Mouse (Mus musculus) heart, embryonic 16.5 days (tissue): Measurements from ENCODE around the gene Yap1. TPM values are rescaled to one million over a fixed set of nuclear protein-coding genes. Genes with fewer than 3 reads are reported as not detected.

ENCODE experiments used
- ATAC-seq: fragments of 200-750 bp; cut with Nextera tagmentation; replicated peaks from 2 replicates; pipeline ENCODE4 v1.8.0; 2017; ENCODE audit warnings: moderate number of reproducible peaks; ENCODE audit not compliant: insufficient read depth, low FRiP score; ENCODE audit errors: extremely low read depth
- H3K27ac ChIP-seq: fragments of 300-500 bp; sonication (generic); 2 replicates; pipeline ENCODE4 v1.5.1; 2014; ENCODE audit warnings: mild to moderate bottlenecking, low read length, control low read depth, moderate library complexity
- H3K27me3 ChIP-seq: fragments of 300-500 bp; sonication (generic); 2 replicates; pipeline ENCODE4 v1.6.1; 2014; ENCODE audit warnings: low read length, mixed read lengths; ENCODE audit not compliant: control insufficient read depth, insufficient read depth
- H3K36me3 ChIP-seq: fragments of 300-500 bp; sonication (generic); 2 replicates; pipeline ENCODE4 v1.6.1; 2014; ENCODE audit not compliant: control insufficient read depth, insufficient read depth
- H3K4me1 ChIP-seq: fragments of 300-500 bp; sonication (generic); 2 replicates; pipeline ENCODE4 v1.6.1; 2014; ENCODE audit warnings: low read length, mixed read lengths; ENCODE audit not compliant: control insufficient read depth, insufficient read depth
- H3K4me2 ChIP-seq: fragments of 300-500 bp; sonication (generic); 2 replicates; pipeline ENCODE4 v1.6.1; 2014; ENCODE audit warnings: low read depth, mild to moderate bottlenecking, control low read depth, low read length
- H3K4me3 ChIP-seq: fragments of 300-500 bp; sonication (generic); 2 replicates; pipeline ENCODE4 v1.5.1; 2014; ENCODE audit warnings: mild to moderate bottlenecking, control low read depth, low read length
- H3K9ac ChIP-seq: fragments of 300-500 bp; sonication (generic); 2 replicates; pipeline ENCODE4 v1.6.1; 2014; ENCODE audit warnings: low read length, control low read depth
- H3K9me3 ChIP-seq: fragments of 300-500 bp; sonication (generic); replicated peaks from 2 replicates; pipeline ENCODE4 v1.6.1; 2016; ENCODE audit warnings: low read length; ENCODE audit not compliant: control insufficient read depth
- WGBS: fragments of 180-500 bp; shearing (Covaris S2); extraction: QIAGEN DNeasy Blood & Tissue Kit; methylation state at CpG from one replicate; pipeline ENCODE4 v1.1.7; 2014; 5-methylcytosine and 5-hydroxymethylcytosine counted together
- polyA plus RNA-seq: library from polyadenylated mRNA; unstranded; fragments of >200 nt; fragmentation: Nextera tagmentation; extraction: Ambion mirVana; gene quantifications from 2 replicates; pipeline ENCODE4 v1.2.1, GENCODE M21; 2015

Gene Yap1
- polyA plus RNA-seq, 1 experiment from 2014 or later, result 21.6 TPM

DNA sequence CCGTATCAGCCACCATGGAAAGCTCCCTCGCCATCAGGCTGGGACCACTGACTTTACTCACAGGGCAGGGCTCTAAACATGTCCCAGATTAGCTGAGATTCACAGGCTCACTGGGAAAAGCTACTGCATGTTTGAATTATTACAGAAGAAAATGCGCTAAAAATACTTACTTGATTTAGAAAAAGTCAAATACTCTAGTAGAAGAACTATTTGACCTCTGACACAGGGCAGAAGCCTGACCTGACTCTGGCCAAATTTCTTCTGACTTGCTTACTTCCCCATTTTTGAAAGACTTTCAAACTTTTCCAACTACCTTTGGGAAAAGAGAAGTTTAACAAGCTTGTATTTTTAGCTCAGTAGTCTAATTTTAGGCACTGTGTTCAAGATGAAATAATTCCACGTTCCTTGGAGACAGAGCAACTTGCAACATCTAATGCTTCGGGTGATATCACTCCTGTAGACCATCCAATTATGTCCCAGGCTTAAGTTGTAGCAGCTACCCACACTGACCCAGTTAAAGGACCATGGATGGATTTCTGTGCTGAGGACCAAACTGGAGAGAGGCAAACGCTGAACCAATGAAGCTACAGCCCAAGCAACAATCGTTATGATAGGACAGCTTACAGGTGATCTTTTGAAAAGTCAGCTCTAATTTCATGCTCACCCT is 60.5 kb downstream of the Yap1 start:
- ATAC-seq, result 0 out of 2 replicates have a peak, but pooled peaks have one; percentile 28
- H3K9ac ChIP-seq, result no peak overlapping the region
- peaks cover 27% of the 10 kb centered on the region for H3K36me3 ChIP-seq
- no peak overlapping the region for H3K4me3 ChIP-seq
- WGBS, result 69% methylated on average over 7 of the region's 7 CpGs
- peak overlapping the region; percentile 17; the same call in 1 of the 2 replicates for H3K27ac ChIP-seq
- H3K4me2 ChIP-seq, result no peak overlapping the region
- no peaks in the 10 kb centered on the region for H3K27me3 ChIP-seq
- H3K9me3 ChIP-seq, result no peaks in the 10 kb centered on the region
- H3K4me1 ChIP-seq, result peaks cover 9% of the 10 kb centered on the region

DNA sequence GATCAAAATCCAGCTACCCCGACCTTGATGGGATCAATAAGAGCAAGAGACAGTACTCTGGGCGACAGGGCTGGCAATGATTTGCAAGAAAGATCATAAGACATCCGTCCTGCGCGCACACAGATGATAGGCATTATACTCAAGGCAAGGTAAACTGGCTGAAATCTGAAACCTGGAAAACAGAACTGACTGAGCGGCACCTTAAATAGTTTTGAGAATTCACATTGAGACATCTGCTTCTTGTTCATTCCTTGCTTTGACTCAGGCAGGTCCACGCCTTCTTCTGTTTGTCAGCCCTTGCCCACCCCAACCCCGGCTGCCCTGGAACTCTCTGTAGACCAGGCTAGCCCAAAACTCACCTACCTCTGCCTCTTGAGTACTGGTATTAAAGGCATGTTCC is 61.7 kb downstream of the Yap1 start:
- Histone ChIP-seq H3K27me3 (no peaks in the 10 kb centered on the region), H3K9ac (no peak overlapping the region), H3K4me1 (peaks cover 9% of the 10 kb centered on the region), H3K27ac (no peak overlapping the region), H3K4me3 (no peak overlapping the region), H3K4me2 (no peak overlapping the region), H3K36me3 (peaks cover 26% of the 10 kb centered on the region), H3K9me3 (no peaks in the 10 kb centered on the region)
- WGBS, result 89% methylated on average over 8 of the region's 8 CpGs
- ATAC-seq, result no peak

DNA sequence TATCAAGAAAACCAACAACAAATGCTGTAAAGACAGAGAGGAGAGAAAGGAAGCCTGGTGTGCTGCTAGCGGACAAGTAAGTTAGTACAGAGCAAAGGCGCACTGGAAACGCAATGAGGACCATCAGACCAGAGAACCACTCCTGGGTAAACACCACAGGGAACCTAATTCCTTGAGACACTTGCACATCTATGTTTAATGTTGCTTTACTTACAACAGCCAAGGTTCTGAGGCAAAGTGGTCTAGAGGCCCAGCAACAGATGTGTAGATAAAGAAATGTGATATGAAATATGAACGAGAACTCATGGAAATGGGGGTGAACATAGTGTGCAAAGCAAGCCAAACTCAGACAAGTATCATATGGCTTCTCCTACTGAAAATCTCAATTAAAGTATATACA is 64.3 kb downstream of the Yap1 start:
- Histone ChIP-seq H3K4me3 (no peak overlapping the region), H3K27me3 (no peaks in the 10 kb centered on the region), H3K9ac (no peak overlapping the region), H3K4me2 (no peak overlapping the region), H3K9me3 (no peaks in the 10 kb centered on the region), H3K36me3 (peaks cover 37% of the 10 kb centered on the region), H3K27ac (no peak overlapping the region), H3K4me1 (peaks cover 13% of the 10 kb centered on the region)
- ATAC-seq, result no peak
- WGBS, result 90% methylated on average over 4 of the region's 4 CpGs

DNA sequence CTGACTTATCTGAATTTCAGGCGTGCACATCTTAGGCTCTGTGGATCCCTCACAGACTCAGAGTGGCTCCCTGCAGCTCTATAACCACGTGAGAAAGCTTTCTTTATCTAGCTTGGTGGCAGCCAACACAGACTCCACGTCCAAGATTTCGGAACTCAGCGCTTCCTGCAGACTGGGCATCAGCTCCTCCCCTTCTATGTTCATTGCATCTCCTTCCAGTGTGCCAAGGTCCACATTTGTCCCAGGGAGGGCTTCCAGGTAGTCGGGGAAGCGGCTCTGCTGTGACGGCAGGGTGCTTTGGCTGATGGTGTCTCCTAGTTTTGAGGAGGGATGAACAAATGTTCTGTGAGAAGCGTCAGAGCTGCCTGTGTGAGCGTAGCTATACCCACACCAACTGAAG is 70.0 kb downstream of the Yap1 start:
- WGBS, result 90% methylated on average over 10 of the region's 10 CpGs
- no peaks in the 10 kb centered on the region for H3K27me3 ChIP-seq
- H3K9me3 ChIP-seq, result peaks cover 10% of the 10 kb centered on the region
- no peak overlapping the region for H3K27ac ChIP-seq
- no peak for ATAC-seq
- peaks cover 66% of the 10 kb centered on the region for H3K36me3 ChIP-seq
- H3K4me1 ChIP-seq, result peaks cover 9% of the 10 kb centered on the region
- H3K4me2 ChIP-seq, result no peak overlapping the region
- H3K4me3 ChIP-seq, result no peak overlapping the region
- H3K9ac ChIP-seq, result no peak overlapping the region

DNA sequence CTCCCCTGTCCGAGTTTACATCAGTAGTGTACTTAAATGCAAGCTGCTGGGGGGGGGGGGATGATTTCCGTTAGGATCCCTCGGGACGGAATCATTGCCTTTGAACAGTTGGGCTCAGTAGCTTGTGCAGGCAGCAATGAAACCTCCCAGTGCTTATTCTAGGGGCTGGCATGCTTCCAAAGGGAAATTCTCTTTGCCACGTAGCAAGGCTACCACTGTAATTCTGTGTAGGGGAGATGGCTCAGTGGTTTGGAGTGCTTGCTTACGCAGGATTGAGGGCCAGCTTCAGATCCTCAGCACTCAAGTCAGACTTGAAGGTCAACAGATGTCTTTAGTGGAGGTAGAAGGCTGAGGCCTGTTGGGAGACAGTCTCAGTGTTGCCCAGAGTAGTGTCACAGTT is 74.8 kb downstream of the Yap1 start:
- H3K27ac ChIP-seq, result no peak overlapping the region
- H3K27me3 ChIP-seq, result no peaks in the 10 kb centered on the region
- H3K36me3 ChIP-seq, result peaks cover 36% of the 10 kb centered on the region
- H3K4me1 ChIP-seq, result peaks cover 9% of the 10 kb centered on the region
- H3K4me3 ChIP-seq, result no peak overlapping the region
- H3K4me2 ChIP-seq, result no peak overlapping the region
- WGBS, result 44% methylated on average over 6 of the region's 6 CpGs
- H3K9ac ChIP-seq, result no peak overlapping the region
- ATAC-seq, result peak; percentile 76
- H3K9me3 ChIP-seq, result peaks cover 10% of the 10 kb centered on the region

DNA sequence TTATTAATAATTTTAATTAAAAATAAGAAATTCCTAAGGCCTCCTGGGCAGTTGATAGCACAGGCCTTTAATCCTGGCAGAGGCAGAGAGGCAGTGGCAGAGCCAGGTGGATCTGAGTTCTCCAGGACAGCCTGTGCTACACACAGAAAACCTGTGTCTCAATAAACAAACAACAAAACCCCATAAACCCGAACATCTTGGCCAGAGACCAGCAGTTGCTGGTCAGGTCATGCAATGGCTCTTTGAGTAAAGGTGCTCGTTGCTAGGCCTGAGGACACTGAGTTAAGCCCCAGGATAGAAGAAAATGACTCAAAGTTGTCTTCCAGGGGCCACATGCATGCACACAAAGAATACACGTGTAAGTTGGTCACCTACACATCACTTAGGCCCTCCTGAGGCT is 75.5 kb downstream of the Yap1 start:
- Histone ChIP-seq H3K27me3 (no peaks in the 10 kb centered on the region), H3K27ac (no peak overlapping the region), H3K4me3 (no peak overlapping the region), H3K9me3 (peaks cover 10% of the 10 kb centered on the region), H3K4me2 (no peak overlapping the region), H3K4me1 (peaks cover 9% of the 10 kb centered on the region), H3K9ac (no peak overlapping the region), H3K36me3 (peaks cover 30% of the 10 kb centered on the region)
- ATAC-seq, result no peak
- WGBS, result 77% methylated on average over 3 of the region's 3 CpGs

- Histone ChIP-seq H3K27ac (no peak overlapping the region), H3K4me1 (peaks cover 9% of the 10 kb centered on the region), H3K36me3 (peaks cover 25% of the 10 kb centered on the region), H3K9ac (no peak overlapping the region), H3K27me3 (no peaks in the 10 kb centered on the region), H3K9me3 (peaks cover 10% of the 10 kb centered on the region), H3K4me2 (no peak overlapping the region), H3K4me3 (no peak overlapping the region)
- 92% methylated on average over 3 of the region's 3 CpGs for WGBS
- ATAC-seq, result no peak
These were observed 76.1 kb downstream of the Yap1 start for GRCm38 (mm10) chr9:7928207-7928793.

DNA sequence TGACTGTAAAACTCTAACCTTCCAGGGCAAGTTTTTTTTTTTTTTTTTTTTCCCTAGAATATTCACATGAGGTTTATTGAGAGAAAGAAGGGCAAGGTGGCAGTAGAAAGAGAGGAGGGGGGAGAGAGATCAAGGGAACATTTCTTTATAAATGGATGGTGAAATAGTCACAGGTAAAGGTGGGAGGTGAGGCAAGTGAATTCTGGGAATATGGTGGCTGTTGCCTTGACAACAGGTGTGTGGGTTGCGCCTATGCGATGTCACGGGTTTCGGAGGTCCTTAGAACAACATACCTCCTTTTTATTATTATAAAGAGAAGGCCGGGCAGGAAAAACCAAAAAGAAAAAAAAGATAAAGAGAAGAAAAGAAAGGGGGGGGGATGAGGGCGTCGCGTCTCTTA is 89.5 kb downstream of the Yap1 start:
- Histone ChIP-seq H3K27me3 (no peaks in the 10 kb centered on the region), H3K4me1 (peaks cover 3% of the 10 kb centered on the region; the same call in 1 of the 2 replicates), H3K4me3 (no peak overlapping the region; the same call in 1 of the 2 replicates), H3K9me3 (no peaks in the 10 kb centered on the region), H3K27ac (peak overlapping the region; percentile 46), H3K9ac (peak overlapping the region; percentile 35; the same call in 1 of the 2 replicates), H3K4me2 (peak overlapping the region; percentile 77), H3K36me3 (no peaks in the 10 kb centered on the region)
- 55% methylated on average over 8 of the region's 8 CpGs for WGBS
- no peak for ATAC-seq

DNA sequence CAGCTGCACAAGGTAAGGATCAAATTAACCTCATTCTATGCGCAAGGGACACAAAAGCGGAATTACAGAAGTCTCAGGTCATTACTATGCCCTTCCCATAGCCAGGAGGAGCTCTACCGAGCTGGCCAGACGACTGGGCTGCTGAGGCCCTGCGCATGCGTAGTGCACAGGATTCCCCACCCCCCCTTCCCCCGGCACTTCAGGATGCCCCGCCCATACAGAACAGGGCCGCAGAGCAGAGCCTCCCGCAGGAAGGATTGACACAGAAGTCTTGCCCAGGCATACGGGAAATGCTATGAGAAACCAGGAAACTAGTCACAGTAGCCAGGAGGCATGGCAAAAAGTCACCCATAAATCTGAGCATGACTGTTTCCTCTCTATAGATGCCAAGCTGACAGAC is 89.9 kb downstream of the Yap1 start:
- Histone ChIP-seq H3K4me2 (peak overlapping the region; percentile 77), H3K27me3 (no peaks in the 10 kb centered on the region), H3K4me3 (peak overlapping the region; percentile 45), H3K36me3 (no peaks in the 10 kb centered on the region), H3K27ac (peak overlapping the region; percentile 68), H3K4me1 (peaks cover 3% of the 10 kb centered on the region; the same call in 1 of the 2 replicates), H3K9me3 (no peaks in the 10 kb centered on the region), H3K9ac (peak overlapping the region; percentile 67)
- WGBS, result 3% methylated on average over 11 of the region's 11 CpGs
- ATAC-seq, result peak; percentile 94
